Mouse (Mus musculus): ENCODE results near the gene Olfr123. TPM values are rescaled to one million over a fixed set of nuclear protein-coding genes. Genes with fewer than 3 reads are reported as not detected.

Olfr123 gene
- polyA plus RNA-seq (2012; rRNA removed): not detected in 2 replicates

GRCm38 (mm10) chr17:37793229-37793628, at the start of gene Olfr123:
Olfr123 (plus strand) TSS chr17:37793529.

DNA sequence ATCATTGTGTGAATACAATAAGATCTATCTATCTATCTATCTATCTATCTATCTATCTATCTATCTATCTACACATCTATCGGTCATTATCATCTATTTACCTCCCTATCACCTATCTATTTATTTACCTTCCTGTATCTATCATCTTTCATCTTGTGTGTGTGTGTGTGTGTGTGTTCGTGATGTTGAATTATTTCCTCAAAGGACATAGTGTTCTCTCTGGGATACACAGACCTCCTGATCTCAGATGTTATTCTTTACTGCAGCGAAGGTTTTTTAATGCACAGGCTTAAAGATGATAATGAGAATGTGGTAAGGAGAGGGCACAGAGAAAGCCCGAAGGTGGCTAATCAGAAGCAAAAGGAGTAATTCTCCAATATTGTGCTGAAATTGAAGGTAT, 25.0 kb upstream of the Olfr123 start, which contains the start of gene Olfr122:
Olfr122 (plus strand) TSS at position 301 of the 400 bp plus-strand sequence.

GRCm38 (mm10) chr17:37799588-37799987, 6.3 kb downstream of the Olfr123 start, which contains the start of gene Olfr124:
Olfr124 (plus strand) TSS chr17:37799888.

DNA sequence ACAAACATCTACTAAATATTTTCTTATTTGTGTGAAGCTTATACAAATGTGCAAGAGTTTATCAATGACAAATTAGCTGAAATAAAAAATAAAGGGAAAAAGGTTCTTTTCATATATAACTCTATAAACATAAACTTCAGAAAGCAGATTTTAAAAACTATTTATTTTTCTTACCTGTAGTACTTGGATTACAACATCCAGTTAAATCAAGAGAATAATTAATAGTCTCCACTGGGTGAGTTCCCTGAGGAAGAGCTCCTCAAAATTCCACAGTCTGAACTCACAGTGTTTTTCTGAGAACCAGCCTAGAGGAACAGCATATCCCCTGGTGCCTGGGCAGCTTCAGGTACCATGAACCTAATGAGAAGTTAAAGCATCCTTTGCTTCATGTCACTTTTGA, 39.3 kb downstream of the Olfr123 start, which contains the start of gene Olfr125:
Olfr125 (plus strand) TSS at position 301 of the 400 bp plus-strand sequence.

DNA sequence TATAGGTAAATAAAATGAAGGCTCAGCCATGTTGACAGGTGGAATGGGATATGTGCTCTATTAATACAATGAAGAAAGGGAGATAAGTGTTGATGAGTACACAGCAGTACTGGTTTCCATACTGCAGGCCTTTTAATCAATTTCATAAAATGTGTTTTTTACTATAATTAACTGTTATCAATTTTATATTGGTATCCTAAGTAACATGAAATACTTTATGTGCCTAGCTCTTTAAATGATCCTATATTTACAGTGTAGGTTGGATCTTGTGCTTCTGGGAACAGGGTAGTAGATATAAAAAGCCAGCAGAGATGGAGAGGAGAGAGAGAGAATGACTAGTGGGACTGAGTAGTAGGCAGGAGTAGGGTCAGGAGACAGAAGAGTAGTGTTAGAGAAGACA, 53.9 kb downstream of the Olfr123 start, which contains the start of gene Olfr126:
Olfr126 (plus strand) TSS at position 301 of the 400 bp plus-strand sequence.

Other genes with a start within 250 kb of the Olfr123 start
- gene Olfr112, start 224.1 kb upstream of the Olfr123 start, polyA plus RNA-seq (2012; rRNA removed): not detected in 2 replicates
- gene Olfr113, start 215.9 kb upstream of the Olfr123 start, polyA plus RNA-seq (2012; rRNA removed): not detected in 2 replicates
- not detected in 2 replicates for gene Olfr114, start 200.8 kb upstream of the Olfr123 start, polyA plus RNA-seq (2012; rRNA removed)
- gene Olfr115, start 166.4 kb upstream of the Olfr123 start, polyA plus RNA-seq (2012; rRNA removed): not detected in 2 replicates
- not detected in 2 replicates for gene Olfr116, start 166.3 kb upstream of the Olfr123 start, polyA plus RNA-seq (2012; rRNA removed)
- gene Olfr117, start 129.7 kb upstream of the Olfr123 start, polyA plus RNA-seq (2012; rRNA removed): not detected in 2 replicates
- gene Olfr118, start 126.5 kb upstream of the Olfr123 start, polyA plus RNA-seq (2012; rRNA removed): not detected in 2 replicates
- not detected in 2 replicates for gene Olfr119, start 97.0 kb upstream of the Olfr123 start, polyA plus RNA-seq (2012; rRNA removed)
- not detected in 2 replicates for gene Olfr120, start 71.7 kb upstream of the Olfr123 start, polyA plus RNA-seq (2012; rRNA removed)
- gene Olfr121, start 44.7 kb upstream of the Olfr123 start, polyA plus RNA-seq (2012; rRNA removed): not detected in 2 replicates
- gene Olfr122, start 24.9 kb upstream of the Olfr123 start, polyA plus RNA-seq (2012; rRNA removed): not detected in 2 replicates
- not detected in 2 replicates for gene Olfr124, start 6.4 kb downstream of the Olfr123 start, polyA plus RNA-seq (2012; rRNA removed)
- not detected in 2 replicates for gene Olfr125, start 39.4 kb downstream of the Olfr123 start, polyA plus RNA-seq (2012; rRNA removed)
- not detected in 2 replicates for gene Olfr126, start 54.0 kb downstream of the Olfr123 start, polyA plus RNA-seq (2012; rRNA removed)
- not detected in 2 replicates for gene Olfr127, start 106.9 kb downstream of the Olfr123 start, polyA plus RNA-seq (2012; rRNA removed)
- gene Olfr128, start 127.0 kb downstream of the Olfr123 start, polyA plus RNA-seq (2012; rRNA removed): not detected in 2 replicates
- gene Olfr761, start 159.6 kb downstream of the Olfr123 start, polyA plus RNA-seq (2012; rRNA removed): not detected in 2 replicates

All from liver, embryonic 18 days (tissue).